Mouse (Mus musculus) forebrain, postnatal 0 days (tissue): ENCODE results near the gene Tomm20l. TPM values are rescaled to one million over a fixed set of nuclear protein-coding genes. Genes with fewer than 3 reads are reported as not detected.

Source experiments
- ATAC-seq: fragments of 200-750 bp; cut with Nextera tagmentation; 2 replicates; pipeline ENCODE4 v1.8.0; 2017; ENCODE audit warnings: mild to moderate bottlenecking, moderate library complexity
- DNase-seq: peaks from one replicate; pipeline ENCODE4 v3.0.0-alpha.2; 2015
- H3K27ac ChIP-seq: fragments of 300-500 bp; sonication (generic); 2 replicates; pipeline ENCODE4 v1.5.1; 2014; ENCODE audit warnings: low read depth, mild to moderate bottlenecking, antibody characterized with exemption, low read length, moderate library complexity, mixed read lengths
- H3K27me3 ChIP-seq: fragments of 300-500 bp; sonication (generic); 2 replicates; pipeline ENCODE4 v1.6.1; 2014; ENCODE audit warnings: mild to moderate bottlenecking, low read length, mixed read lengths; ENCODE audit not compliant: insufficient read depth
- H3K36me3 ChIP-seq: fragments of 300-500 bp; sonication (generic); 2 replicates; pipeline ENCODE4 v1.6.1; 2014; ENCODE audit warnings: mild to moderate bottlenecking, moderate library complexity; ENCODE audit not compliant: insufficient read depth
- H3K4me1 ChIP-seq: fragments of 300-500 bp; sonication (generic); 2 replicates; pipeline ENCODE4 v1.6.1; 2014; ENCODE audit warnings: antibody characterized with exemption; ENCODE audit not compliant: insufficient read depth
- H3K4me2 ChIP-seq: fragments of 300-500 bp; sonication (generic); 2 replicates; pipeline ENCODE4 v1.6.1; 2014; ENCODE audit warnings: low read depth, mild to moderate bottlenecking, moderate library complexity
- H3K4me3 ChIP-seq: fragments of 300-500 bp; sonication (generic); 2 replicates; pipeline ENCODE4 v1.5.1; 2014; ENCODE audit warnings: low read depth, low read length, mixed read lengths
- H3K9ac ChIP-seq: fragments of 300-500 bp; sonication (generic); 2 replicates; pipeline ENCODE4 v1.6.1; 2014; ENCODE audit warnings: mild to moderate bottlenecking
- H3K9me3 ChIP-seq: fragments of 300-500 bp; sonication (generic); 2 replicates; pipeline ENCODE4 v1.6.1; 2016; ENCODE audit warnings: low read length
- CTCF ChIP-seq: sonication (generic); IDR thresholded peaks from 2 replicates; pipeline ENCODE4 v1.5.1; 2016; ENCODE audit warnings: antibody characterized with exemption, control low read depth, low read depth
- WGBS: fragments of 180-500 bp; shearing (Covaris S2); extraction: QIAGEN DNeasy Blood & Tissue Kit; methylation state at CpG from one replicate; pipeline ENCODE4 v1.1.7; 2014; 5-methylcytosine and 5-hydroxymethylcytosine counted together
- polyA plus RNA-seq: library from polyadenylated mRNA; unstranded; fragments of >200 nt; fragmentation: Nextera tagmentation; extraction: Ambion mirVana; gene quantifications from 2 replicates; pipeline ENCODE4 v1.2.1, GENCODE M21; 2015
- total RNA-seq: library from RNA; depleted of rRNA; stranded (reverse); fragments of >200 nt; gene quantifications from 2 replicates; pipeline ENCODE4 v1.2.3, GENCODE M21; 2014; rRNA removed

The Tomm20l gene
- total and polyA plus RNA-seq, 2 experiments from 2014 or later, result not detected

- H3K27ac ChIP-seq, result no peak overlapping the region
- no peak overlapping the region for H3K4me2 ChIP-seq
- DNase-seq (no peak), ATAC-seq (no peak)
- H3K27me3 ChIP-seq, result no peaks in the 10 kb centered on the region
- no peak overlapping the region for H3K4me3 ChIP-seq
- no peaks in the 10 kb centered on the region for H3K4me1 ChIP-seq
- peaks cover 63% of the 10 kb centered on the region for H3K36me3 ChIP-seq
- WGBS, result 98% methylated on average over 8 of the region's 8 CpGs
- TF ChIP-seq CTCF, result no peak
- no peaks in the 10 kb centered on the region for H3K9me3 ChIP-seq
- no peak overlapping the region for H3K9ac ChIP-seq
Measured at GRCm38 (mm10) chr12:71150167-71150566, 38.9 kb downstream of the Tomm20l start.

DNA sequence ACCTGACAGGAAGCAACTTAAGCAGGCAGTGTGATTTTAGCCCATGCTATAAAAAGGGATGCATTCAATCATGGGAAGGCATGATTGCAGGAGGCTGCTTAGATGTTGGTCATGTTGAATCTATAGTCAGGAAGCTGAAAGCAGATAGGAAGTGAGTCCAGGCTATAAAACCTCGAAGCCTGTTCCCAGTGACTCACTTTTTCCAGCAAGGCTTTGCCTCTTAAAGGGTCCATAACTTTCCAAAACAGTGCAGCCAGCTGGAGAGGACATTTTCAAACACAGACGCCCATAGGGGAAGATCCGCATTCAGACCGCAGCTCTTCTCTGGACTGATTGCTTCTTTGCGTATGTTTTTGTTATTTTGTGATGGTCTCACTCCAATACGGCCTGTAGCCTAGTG is 43.8 kb downstream of the Tomm20l start:
- Histone ChIP-seq H3K36me3 (peaks cover 61% of the 10 kb centered on the region), H3K9me3 (no peaks in the 10 kb centered on the region), H3K27ac (no peak overlapping the region), H3K4me3 (no peak overlapping the region), H3K9ac (no peak overlapping the region), H3K4me1 (no peaks in the 10 kb centered on the region), H3K4me2 (no peak overlapping the region), H3K27me3 (no peaks in the 10 kb centered on the region)
- no peak for DNase-seq
- no peak for ATAC-seq
- no peak for TF ChIP-seq CTCF
- WGBS, result 97% methylated on average over 6 of the region's 6 CpGs

- H3K36me3 ChIP-seq, result peaks cover 73% of the 10 kb centered on the region
- no peak overlapping the region for H3K9ac ChIP-seq
- no peaks in the 10 kb centered on the region for H3K9me3 ChIP-seq
- no peak overlapping the region for H3K4me3 ChIP-seq
- TF ChIP-seq CTCF, result no peak
- H3K27ac ChIP-seq, result no peak overlapping the region
- no peaks in the 10 kb centered on the region for H3K27me3 ChIP-seq
- 80% methylated on average over 6 of the region's 6 CpGs for WGBS
- DNase-seq (no peak), ATAC-seq (no peak)
- H3K4me1 ChIP-seq, result no peaks in the 10 kb centered on the region
- H3K4me2 ChIP-seq, result no peak overlapping the region
Measured at GRCm38 (mm10) chr12:71157974-71158373, 46.7 kb downstream of the Tomm20l start.

DNA sequence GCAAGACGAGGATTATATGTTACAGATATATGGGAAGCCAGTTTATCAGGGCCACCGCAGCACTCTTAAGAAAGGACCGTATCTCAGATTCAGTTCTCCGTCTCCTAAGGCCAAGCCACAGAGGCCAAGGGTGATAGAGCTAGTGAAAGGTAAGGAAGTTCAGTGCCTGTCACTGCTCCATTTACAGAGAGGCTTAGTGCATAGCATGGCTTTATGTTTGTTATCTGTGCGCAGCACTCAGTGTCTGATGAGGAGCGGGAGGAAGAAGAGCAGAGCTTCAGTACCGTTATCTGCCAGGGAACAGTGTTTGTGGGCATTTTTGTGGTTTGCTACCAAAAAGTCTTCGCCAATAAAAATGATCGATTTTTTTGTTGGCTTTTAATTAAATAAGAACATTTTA is 53.2 kb downstream of the Tomm20l start:
- Histone ChIP-seq H3K9ac (no peak overlapping the region), H3K36me3 (peaks cover 46% of the 10 kb centered on the region), H3K27ac (no peak overlapping the region), H3K4me2 (no peak overlapping the region), H3K4me1 (no peaks in the 10 kb centered on the region), H3K4me3 (no peak overlapping the region), H3K27me3 (no peaks in the 10 kb centered on the region), H3K9me3 (no peaks in the 10 kb centered on the region)
- no peak for TF ChIP-seq CTCF
- ATAC-seq (no peak), DNase-seq (no peak)
- 96% methylated on average over 9 of the region's 9 CpGs for WGBS

DNA sequence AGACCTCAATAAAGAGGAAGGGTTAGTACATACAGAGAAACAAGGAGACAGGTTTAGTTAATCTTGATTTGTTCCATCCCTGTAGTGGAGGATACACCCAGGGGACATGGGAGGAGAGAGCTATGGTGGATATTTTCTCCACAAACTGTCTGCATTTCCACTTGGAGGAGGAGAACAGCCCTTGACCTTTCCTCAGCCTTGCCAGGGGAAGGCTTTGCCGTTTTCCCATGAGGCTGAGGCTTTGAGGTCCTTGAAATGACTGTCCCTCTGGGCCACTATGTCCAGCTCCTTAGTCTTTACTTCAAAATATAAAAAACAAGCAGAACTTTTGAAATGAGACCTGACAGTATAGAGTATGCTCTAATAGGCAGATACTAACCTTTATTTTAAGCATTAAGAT is 58.7 kb downstream of the Tomm20l start:
- Histone ChIP-seq H3K9ac (no peak overlapping the region), H3K27ac (no peak overlapping the region), H3K4me3 (no peak overlapping the region), H3K4me1 (no peaks in the 10 kb centered on the region), H3K9me3 (no peaks in the 10 kb centered on the region), H3K27me3 (no peaks in the 10 kb centered on the region), H3K36me3 (peaks cover 38% of the 10 kb centered on the region), H3K4me2 (no peak overlapping the region)
- no peak for TF ChIP-seq CTCF
- 86% methylated on average over 1 of the region's 1 CpGs for WGBS
- DNase-seq, result no peak
- ATAC-seq, result no peak

Other genes starting within 250 kb of the Tomm20l start
- gene Actr10, start 173.6 kb upstream of the Tomm20l start, total RNA-seq, result 105 and 112 TPM in 2 replicates
- gene Actr10, start 173.6 kb upstream of the Tomm20l start, polyA plus RNA-seq, result 196 and 282 TPM in 2 replicates
- gene Psma3, start 136.8 kb upstream of the Tomm20l start, total RNA-seq, result 207 and 225 TPM in 2 replicates
- 605 and 698 TPM in 2 replicates for gene Psma3, start 136.8 kb upstream of the Tomm20l start, polyA plus RNA-seq
- 15.6 and 17.9 TPM in 2 replicates for gene Arid4a, start 95.4 kb upstream of the Tomm20l start, total RNA-seq
- 27.4 and 38.2 TPM in 2 replicates for gene Arid4a, start 95.4 kb upstream of the Tomm20l start, polyA plus RNA-seq
- gene Timm9, start 25.3 kb downstream of the Tomm20l start, total RNA-seq, result 79.8 and 93.2 TPM in 2 replicates
- 123 and 128 TPM in 2 replicates for gene Timm9, start 25.3 kb downstream of the Tomm20l start, polyA plus RNA-seq
- gene 2700049A03Rik, start 25.4 kb downstream of the Tomm20l start, total RNA-seq, result 9.6 and 9.8 TPM in 2 replicates
- 5.0 and 6.4 TPM in 2 replicates for gene 2700049A03Rik, start 25.4 kb downstream of the Tomm20l start, polyA plus RNA-seq
- gene Dact1, start 198.5 kb downstream of the Tomm20l start, total RNA-seq, result 75.1 and 102 TPM in 2 replicates
- 24.1 and 26.3 TPM in 2 replicates for gene Dact1, start 198.5 kb downstream of the Tomm20l start, polyA plus RNA-seq